Mouse (Mus musculus): ENCODE data around the gene Mycl.
"Not testable (repeated sequence)": the region's sequence is repeated elsewhere in the genome, so short reads cannot be mapped to it uniquely, and the experiment has no call there.

The Mycl gene

DNA sequence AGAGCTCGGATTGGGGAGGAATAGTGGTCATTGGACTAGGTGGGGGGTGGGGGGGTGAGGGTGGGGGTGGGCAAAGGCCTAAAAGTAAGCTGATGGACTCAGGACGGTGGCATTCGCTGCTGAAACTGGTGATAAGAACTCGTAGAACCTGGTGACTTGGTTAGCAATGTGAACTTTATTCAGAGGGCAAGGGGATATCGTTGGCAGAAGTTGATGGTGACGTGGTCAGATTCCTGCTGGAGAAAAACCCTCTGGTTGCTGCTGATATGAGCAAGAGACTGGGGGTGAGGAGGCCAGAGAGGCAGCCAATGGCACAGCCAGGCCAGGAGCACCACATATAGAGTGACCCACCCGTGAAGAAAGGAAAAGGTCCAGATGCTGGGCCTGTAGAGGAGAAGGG, 14.2 kb upstream of the Mycl start:
- DNase-seq (ENCODE audit: low read depth, low spot score): no peak

DNA sequence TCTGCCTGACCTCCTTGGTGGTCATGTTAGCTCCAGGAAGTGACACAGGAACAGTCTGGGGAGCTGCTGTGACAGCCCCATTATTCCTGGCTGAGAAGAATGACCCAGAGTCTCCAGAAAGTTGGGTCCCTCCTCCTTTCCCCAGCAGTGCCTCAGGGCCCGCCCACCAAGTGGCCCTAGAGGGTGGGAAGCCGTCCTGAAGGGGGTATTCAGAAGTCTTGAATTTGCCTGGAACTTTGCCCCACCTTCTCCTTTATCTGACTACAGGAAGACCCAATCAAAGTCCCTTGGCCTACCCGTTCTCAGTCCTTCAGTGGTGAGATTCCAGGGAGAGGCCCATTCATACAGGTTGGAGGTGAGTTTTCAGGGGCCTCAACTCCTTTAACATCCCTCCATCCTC, 13.5 kb upstream of the Mycl start:
- DNase-seq (ENCODE audit: low read depth, low spot score): no peak

DNA sequence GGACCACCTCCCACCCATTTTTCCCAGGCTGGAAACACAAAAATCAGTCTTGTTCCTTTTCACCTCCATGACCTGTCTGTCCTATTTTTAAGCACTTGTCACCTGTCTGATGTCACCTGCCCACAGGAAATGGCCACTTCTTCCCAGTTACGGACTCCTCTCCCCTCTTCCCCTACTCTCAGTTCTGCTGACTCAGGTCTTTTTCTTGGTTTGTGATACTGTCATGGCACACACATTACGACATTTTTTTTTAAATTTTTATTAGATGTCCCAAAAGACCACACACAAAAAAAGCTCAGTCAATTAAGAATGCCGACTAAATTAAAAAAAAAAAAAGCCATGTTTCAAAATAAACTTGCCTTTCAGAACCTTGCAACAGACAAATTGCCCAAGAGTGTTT, 12.9 kb upstream of the Mycl start:
- DNase-seq (ENCODE audit: low read depth, low spot score): no peak

DNA sequence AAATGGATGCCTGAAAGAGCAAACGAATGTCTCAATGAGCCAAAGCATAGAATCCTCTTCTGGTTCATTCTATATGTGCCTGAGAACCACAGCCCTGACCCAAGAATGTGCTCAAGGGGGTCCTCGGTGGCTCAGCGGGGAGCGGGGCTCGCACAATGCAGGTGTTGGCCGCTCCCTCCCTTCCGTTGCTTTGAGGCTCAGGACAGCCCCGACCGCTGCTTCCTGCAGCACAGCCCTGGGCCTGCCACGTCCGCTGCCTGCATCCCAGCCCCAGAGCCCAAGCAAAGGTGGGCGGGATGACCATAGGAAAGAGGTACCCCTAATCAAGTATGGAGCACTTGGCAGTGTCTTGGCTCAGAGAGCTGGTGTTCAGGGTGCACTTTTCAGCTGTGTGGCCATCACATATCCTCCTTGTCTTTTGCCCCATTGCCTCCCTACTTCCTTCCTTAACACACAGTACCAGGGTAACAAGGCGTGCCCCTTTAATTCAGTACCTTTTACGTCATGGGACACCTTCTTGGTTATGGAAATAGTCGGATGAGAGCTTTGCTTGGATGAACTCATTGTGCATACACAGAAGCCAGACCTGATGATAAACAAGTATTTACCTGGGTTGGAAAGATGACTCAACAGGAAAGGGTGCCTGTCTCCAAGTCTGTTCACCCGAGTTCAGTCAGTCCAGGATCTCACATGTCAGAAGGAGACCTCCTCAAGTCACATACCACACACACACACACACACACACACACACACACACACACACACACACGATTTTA, 11.8 kb upstream of the Mycl start:
- peak; percentile 57 for DNase-seq (ENCODE audit: low read depth, low spot score)

DNA sequence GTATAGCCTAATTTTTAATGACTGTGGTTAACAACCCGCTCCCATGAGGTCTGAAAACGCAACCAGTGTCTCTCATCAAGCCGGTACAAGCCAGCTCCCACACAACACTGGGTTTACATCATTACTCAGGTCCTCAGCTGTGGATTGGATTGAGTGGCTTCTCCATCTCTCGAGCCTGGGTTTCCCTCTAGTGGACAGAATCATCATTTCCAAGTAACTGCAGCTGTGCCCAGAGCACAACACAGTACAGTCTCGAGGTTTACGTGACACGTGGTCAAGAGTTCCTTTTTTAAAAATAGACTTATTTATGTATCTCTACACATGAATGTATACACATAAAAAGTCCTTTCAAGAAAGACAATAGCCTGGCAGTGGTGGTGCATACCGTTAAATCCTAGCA, 10.3 kb upstream of the Mycl start:
- DNase-seq (ENCODE audit: low read depth, low spot score): peak; percentile 90

DNA sequence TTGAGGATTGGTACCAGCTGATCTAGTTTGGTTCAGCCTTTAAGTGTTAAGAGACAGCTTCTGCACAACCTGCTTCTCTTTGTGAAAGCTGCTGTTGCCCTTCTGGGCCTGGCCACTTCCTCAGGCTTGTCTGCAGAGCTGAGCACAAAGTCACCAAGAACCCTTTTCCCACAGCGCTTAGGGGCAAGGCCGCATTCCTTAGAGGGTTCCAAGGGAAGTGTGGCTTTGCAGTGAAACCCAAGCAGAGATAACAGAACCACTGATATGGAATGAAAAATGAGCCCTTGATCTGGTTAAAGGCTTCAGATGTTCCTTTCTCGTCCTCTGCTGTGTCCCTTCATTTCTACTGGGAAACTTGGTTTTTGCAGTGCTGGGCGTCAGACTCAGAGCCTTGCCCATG, 8.0 kb upstream of the Mycl start:
- no peak for DNase-seq (ENCODE audit: low read depth, low spot score)

DNA sequence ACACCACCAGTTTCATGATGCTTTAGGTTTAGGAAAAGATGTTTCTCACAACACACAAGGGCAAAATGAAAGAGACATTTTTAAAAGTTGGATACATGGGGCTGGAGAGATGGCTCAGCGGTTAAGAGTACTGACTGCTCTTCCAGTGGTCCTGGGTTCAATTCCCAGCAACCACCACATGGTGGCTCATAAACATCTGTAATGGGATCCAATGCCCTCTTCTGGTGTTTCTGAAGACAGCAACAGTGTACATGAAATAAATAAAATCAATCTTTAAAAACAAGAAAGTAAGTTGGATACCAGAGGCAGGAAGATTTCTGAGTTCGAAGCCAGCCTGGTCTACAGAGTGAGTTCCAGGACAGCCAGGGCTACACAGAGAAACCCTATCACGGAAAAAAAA, 7.4 kb upstream of the Mycl start:
- peak; percentile 28 for DNase-seq (ENCODE audit: low read depth, low spot score)

DNA sequence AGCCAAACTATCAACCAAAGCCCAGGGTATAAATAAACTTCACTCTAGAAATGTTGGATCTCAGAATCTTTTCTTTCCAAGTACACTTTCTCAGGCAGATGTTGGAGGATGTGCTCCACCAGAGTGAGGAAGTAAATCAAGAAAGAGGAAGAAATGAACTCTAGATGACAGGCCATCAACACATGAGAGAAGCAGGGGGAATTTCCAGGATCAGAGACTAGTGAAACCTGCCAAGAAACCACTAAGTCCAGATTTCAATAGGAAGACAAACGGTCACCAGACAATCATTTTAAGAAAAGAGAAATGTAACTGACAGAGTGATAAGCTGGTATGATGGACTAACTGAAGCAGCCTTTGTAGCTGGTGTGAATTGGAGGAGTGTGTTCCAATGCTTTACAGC, 4.3 kb upstream of the Mycl start:
- DNase-seq (ENCODE audit: low read depth, low spot score): no peak

DNA sequence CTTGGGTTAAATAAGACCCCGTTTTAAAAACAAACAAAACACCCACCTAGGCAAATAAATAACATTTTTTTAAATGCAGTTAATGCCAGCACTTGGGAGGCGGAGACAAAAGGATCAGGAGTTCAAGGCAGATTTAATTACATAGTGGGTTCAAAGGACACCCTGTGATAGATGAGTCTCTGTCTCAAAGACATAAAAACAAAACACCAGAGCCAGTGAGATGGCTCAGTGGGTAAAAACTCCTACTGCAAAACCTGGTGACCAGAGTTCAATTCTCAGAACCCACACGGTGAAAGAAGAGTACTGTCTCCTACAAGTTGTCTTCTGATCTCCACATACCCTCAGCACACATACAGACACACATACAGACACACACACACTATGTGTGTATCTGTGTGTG, 3.2 kb upstream of the Mycl start:
- DNase-seq (ENCODE audit: low read depth, low spot score): no peak

DNA sequence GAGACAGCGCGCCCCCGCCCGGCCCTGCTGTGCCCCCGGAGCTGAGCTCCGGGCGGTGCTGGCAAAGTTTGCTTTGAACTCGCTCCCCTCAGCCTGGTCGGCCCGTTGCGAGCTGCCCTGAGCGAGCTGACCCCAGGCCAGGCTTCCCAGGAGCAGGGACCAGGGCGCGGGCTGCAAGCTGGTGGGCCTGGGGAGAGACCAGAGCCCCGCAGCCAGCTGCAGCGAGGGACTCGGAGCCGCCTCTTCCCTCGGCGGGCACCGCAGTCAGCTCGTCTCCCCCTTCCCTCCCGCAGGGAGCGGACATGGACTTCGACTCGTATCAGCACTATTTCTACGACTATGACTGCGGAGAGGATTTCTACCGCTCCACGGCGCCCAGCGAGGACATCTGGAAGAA, 767 bp downstream of the Mycl start:
- peak; percentile 34 for DNase-seq (ENCODE audit: low read depth, low spot score)

DNA sequence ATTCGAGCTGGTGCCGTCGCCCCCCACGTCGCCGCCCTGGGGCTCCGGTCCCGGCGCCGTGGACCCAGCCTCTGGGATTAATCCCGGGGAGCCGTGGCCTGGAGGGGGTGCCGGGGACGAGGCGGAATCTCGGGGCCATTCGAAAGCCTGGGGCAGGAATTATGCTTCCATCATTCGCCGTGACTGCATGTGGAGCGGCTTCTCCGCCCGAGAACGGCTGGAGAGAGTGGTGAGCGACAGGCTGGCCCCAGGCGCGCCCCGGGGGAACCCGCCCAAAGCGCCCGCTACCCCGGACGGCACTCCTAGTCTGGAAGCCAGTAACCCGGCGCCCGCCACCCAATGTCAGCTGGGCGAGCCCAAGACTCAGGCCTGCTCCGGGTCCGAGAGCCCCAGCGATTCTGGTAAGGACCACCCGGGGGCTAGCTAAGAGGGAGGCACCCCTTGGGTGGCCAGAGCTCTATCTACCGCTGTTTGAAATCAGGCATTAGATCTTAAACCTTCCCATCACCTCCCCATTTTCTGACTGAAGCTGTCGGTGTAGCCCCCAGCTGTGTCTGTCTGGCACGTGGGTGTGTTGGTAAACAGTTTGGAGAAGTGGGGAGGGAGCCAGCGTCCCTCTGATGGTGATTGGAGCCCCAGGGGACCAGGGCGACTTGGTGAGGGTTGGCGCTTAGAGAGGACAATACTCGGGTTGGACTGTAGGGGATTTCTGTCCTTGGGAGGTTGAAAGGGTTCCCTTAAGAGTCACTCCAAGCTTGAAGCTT, 1.3 kb downstream of the Mycl start:
- peak; percentile 36 for DNase-seq (ENCODE audit: low read depth, low spot score)

DNA sequence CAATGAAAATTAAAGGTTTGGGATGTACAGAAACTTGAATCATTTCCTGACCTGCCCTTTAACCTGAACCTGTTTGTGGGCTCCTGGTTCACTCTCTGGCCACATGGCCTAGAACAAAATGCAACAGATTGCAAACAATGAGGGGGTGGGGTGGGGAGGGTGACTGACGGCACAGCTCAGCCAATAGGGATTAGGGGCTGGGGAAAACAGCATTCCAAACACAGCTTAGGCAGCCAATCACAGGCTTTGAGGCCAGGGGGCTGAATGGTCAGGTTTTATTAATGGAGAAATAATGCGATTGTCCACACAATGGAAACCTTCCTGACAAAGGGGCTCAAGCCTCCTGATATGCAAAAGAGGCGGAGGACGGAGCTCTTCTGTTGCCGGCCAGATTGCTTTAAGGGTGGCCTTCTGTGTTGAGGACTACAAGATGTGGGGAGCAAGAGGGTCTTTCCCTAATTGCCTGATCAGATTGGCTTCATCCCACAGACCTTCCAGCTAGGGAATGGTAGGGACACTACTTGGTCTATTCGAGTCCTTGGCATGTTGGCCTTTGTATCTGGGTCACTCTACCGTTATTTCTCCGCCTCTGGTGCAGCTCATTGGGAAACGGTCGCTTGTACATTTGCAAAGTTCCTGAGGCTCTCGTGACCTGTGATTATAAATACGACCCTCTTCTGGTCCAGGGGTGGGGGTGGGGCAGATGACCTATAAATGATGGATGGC, 3.2 kb downstream of the Mycl start:
- DNase-seq (ENCODE audit: low read depth, low spot score): no peak

DNA sequence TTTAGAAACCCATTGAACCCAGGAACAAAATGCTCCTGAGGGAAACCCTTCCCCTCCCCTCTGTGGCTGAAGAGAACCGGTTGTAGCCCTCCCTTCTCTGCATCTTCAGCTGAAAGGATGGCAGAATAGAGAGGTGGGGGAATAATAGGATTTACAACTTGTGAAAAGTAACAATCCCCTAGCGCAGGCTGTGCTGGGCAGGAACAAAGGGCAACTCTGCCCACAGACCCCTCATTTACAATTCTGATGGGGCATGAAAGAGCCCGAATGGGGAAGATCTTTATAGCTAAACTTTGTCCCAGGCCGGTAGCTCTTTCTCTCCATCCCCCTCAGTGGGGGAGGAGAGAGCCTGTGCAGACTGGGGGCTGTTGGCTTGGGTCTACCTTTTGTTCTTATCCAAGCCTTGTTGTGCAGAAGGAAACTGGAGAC, 3.8 kb downstream of the Mycl start:
- DNase-seq (ENCODE audit: low read depth, low spot score): no peak

DNA sequence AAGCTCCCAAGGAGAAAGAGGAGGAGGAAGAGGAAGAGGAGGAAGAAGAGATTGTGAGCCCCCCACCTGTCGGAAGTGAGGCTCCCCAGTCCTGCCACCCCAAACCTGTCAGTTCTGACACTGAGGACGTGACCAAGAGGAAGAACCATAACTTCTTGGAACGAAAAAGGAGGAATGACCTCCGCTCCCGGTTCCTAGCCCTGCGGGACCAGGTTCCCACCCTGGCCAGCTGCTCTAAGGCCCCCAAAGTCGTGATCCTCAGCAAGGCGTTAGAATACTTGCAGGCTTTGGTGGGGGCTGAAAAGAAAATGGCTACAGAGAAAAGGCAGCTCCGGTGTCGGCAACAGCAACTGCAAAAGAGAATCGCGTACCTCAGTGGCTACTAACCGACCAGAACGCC, 4.7 kb downstream of the Mycl start:
- no peak for DNase-seq (ENCODE audit: low read depth, low spot score)

DNA sequence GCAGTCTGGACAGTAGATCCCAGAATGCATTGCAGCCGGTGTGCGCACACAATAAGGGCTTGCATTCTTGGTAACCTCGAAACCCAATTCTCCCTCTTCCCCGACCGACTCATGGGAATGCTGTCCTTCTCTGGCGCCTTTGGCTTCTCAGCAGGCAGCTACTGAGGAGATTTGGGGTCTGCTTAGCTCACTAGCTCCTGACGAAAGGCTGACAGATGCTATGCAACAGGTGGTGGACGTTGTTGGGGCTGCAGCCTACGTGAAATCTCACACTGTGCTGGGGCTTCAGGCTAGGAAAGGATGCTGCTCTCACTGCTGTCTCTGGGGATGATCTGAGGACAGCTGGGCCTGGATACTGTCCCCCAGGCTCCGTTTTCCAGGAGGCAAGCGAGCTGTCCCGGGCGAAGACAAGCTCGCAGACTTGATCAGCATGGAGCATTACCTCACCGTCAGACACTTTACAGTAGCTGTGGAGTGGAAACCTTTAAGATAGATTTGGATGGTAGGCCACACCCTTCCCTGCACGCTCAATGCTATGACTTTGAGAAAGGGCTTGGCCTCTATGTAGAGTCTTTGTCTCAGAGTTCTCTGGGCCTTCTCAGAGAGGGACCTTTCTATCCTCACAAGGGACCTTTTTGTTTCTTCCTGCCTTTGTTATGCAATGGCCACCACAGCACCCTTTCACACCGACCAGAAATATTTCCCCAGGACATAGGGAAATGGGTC, 5.3 kb downstream of the Mycl start:
- no peak for DNase-seq (ENCODE audit: low read depth, low spot score)

DNA sequence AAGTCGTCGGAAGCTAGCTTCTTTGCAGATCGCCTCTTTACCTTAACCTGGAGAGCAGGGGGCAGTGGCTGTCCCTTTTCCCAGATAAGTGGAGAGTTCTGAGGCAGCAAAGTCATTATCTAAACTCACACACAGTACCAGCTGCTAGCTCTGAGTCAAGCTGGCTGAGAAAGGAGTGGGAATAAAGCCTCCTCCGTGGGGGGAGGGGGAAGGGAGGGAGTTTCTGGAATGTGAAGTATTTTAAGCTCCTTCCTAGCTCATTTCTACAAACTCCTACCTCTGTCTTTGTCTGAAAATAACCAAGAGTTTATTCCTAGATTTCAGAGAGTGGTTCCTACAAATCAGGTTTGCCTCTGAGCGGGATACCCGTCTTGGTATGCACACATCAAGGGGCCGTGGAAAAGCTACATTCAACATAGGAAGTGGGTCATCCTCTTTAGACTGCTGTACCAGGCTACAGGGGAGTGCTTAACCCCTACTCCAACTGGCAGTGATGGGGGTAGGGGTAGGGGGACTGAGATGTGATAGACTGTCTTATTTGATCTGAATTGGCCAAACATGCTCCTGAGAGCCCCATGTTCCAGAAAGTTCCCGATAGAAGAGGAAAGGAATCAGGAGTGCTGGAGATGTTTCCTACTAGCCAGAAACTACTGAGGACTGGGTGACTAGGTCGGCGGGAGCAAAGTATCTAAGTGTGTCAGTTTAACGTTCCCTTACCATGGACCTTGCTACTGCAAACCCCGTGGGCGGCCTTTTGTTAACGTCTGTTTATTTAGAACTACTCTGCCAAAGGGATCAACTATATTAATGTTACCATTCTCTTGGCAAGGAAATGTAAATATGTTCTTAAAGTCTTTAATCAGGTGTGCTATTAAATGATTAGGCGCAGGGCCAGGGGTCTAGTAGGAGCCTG, 9.9 kb downstream of the Mycl start:
- no peak for DNase-seq (ENCODE audit: low read depth, low spot score)

DNA sequence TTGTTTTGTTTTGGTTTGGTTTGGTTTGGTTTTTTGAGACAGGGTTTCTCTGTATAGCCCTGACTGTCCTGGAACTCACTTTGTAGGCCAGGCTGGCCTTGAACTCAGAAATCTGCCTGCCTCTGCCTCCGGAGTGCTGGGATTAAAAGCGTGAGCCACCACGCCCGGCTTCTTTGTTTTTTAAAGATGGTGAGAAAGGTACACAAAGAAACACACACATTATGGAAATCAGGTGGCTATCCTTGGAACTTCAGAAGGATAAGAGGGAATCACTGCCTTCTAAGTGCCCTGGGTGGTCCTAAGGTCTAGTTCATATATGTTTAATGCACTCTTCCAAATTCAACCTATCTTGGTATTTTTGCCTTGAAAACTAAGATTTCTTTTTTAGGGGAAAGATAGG, 17.0 kb downstream of the Mycl start:
- not testable (repeated sequence) for DNase-seq (ENCODE audit: low read depth, low spot score)

DNA sequence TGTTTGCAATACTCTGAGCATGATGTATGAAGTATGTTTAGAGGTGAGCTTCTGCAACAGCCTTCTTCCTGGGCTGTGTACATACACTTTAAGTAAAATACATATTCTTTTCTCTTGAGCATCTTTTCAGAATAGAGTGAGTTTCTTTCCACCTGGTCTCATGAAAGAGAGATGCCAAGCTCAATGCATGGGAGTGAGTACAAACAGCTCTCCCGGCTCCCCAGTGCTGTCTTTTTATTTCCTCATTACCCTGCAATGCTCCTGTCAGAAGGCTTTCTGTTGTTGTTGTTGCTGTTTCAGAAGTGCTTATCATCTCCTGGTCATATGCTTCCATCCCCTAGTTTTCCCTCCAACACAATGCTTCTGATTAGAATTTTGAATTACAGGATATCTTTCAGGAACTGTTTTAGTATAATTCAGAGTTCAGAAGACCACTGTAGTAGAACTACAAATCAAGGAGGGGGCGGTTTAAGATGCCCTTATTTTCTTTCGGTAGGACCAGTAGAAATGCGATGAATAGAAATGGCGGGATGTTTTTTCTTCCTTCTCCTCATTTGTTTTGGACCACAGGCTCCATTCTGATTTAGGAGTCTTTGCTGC, 18.0 kb downstream of the Mycl start:
- DNase-seq (ENCODE audit: low read depth, low spot score): no peak

DNA sequence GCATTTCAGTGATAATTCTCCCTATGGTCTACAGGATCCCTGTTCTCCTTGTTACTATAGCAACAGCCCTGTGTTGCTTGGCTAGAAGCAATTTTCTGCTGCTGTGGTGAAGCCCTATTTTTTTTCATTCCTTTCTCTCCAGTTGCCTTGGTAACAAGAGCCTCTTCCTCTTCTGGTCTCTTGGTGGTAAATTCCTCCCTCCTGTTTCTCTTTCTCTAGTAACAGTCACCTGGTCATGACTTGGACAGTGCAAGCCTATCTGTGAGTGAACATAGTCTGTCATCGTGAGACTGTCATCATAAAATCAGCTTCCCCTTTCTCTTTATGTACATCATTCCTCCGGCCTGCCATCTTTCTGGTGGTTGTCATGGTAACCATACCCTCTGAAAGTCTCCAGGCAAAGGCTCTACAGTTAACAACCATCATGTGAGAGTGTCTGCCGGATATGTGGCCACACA, 18.5 kb downstream of the Mycl start:
- DNase-seq (ENCODE audit: low read depth, low spot score): peak; percentile 22
